Mouse (Mus musculus): Measurements from ENCODE around the gene Itpr3.
A peak's percentile ranks its signal among the peaks of the same experiment; 100 is the strongest.

Itpr3 gene

GRCm38 (mm10) chr17:27110072-27110471 is 53.0 kb downstream of the Itpr3 start:
- DNase-seq (ENCODE audit: extremely low read depth, low read depth, low spot score), result no peak

- no peak for DNase-seq (ENCODE audit: extremely low read depth, low read depth, low spot score)
Observed at GRCm38 (mm10) chr17:27118676-27119539, 61.8 kb downstream of the Itpr3 start.

GRCm38 (mm10) chr17:27119540-27119895 is 62.4 kb downstream of the Itpr3 start:
- DNase-seq (ENCODE audit: extremely low read depth, low read depth, low spot score), result no peak

GRCm38 (mm10) chr17:27119954-27120353 is 62.9 kb downstream of the Itpr3 start:
- no peak for DNase-seq (ENCODE audit: extremely low read depth, low read depth, low spot score)

- no peak for DNase-seq (ENCODE audit: extremely low read depth, low read depth, low spot score)
Observed at GRCm38 (mm10) chr17:27120561-27121024, 63.5 kb downstream of the Itpr3 start.

- no peak for DNase-seq (ENCODE audit: extremely low read depth, low read depth, low spot score)
Observed at GRCm38 (mm10) chr17:27121266-27121665, 64.2 kb downstream of the Itpr3 start.

- DNase-seq (ENCODE audit: extremely low read depth, low read depth, low spot score), result no peak
Observed at GRCm38 (mm10) chr17:27121781-27122180, 64.7 kb downstream of the Itpr3 start.

- no peak for DNase-seq (ENCODE audit: extremely low read depth, low read depth, low spot score)
Observed at GRCm38 (mm10) chr17:27122701-27123100, 65.6 kb downstream of the Itpr3 start.

GRCm38 (mm10) chr17:27123103-27123502 is 66.0 kb downstream of the Itpr3 start:
- no peak for DNase-seq (ENCODE audit: extremely low read depth, low read depth, low spot score)

- no peak for DNase-seq (ENCODE audit: extremely low read depth, low read depth, low spot score)
Observed at GRCm38 (mm10) chr17:27123813-27124375, 66.8 kb downstream of the Itpr3 start.

- DNase-seq (ENCODE audit: extremely low read depth, low read depth, low spot score), result no peak
Observed at GRCm38 (mm10) chr17:27125185-27125584, 68.1 kb downstream of the Itpr3 start.

GRCm38 (mm10) chr17:27125669-27126202 is 68.6 kb downstream of the Itpr3 start:
- DNase-seq (ENCODE audit: extremely low read depth, low read depth, low spot score), result no peak

GRCm38 (mm10) chr17:27126974-27127373 is 69.9 kb downstream of the Itpr3 start:
- DNase-seq (ENCODE audit: extremely low read depth, low read depth, low spot score), result no peak

- DNase-seq (ENCODE audit: extremely low read depth, low read depth, low spot score), result no peak
Observed at GRCm38 (mm10) chr17:27128189-27128588, 71.1 kb downstream of the Itpr3 start.

GRCm38 (mm10) chr17:27129291-27129690 is 72.2 kb downstream of the Itpr3 start:
- DNase-seq (ENCODE audit: extremely low read depth, low read depth, low spot score), result no peak

- DNase-seq (ENCODE audit: extremely low read depth, low read depth, low spot score), result no peak
Observed at GRCm38 (mm10) chr17:27129819-27130218, 72.7 kb downstream of the Itpr3 start.

GRCm38 (mm10) chr17:27130246-27130645 is 73.1 kb downstream of the Itpr3 start:
- no peak for DNase-seq (ENCODE audit: extremely low read depth, low read depth, low spot score)

- DNase-seq (ENCODE audit: extremely low read depth, low read depth, low spot score), result peak; percentile 64
Observed at GRCm38 (mm10) chr17:27131240-27131665, 74.1 kb downstream of the Itpr3 start.

- DNase-seq (ENCODE audit: extremely low read depth, low read depth, low spot score), result no peak
Observed at GRCm38 (mm10) chr17:27132238-27132637, 75.1 kb downstream of the Itpr3 start.

- DNase-seq (ENCODE audit: extremely low read depth, low read depth, low spot score), result peak; percentile 37
Observed at GRCm38 (mm10) chr17:27133551-27134141, 76.5 kb downstream of the Itpr3 start, which contains the start of gene Uqcc2. Uqcc2 (minus strand) TSS chr17:27133916.

- DNase-seq (ENCODE audit: extremely low read depth, low read depth, low spot score), result no peak
Observed at GRCm38 (mm10) chr17:27134187-27134586, 77.1 kb downstream of the Itpr3 start.

GRCm38 (mm10) chr17:27134715-27135114 is 77.6 kb downstream of the Itpr3 start:
- DNase-seq (ENCODE audit: extremely low read depth, low read depth, low spot score), result no peak

Data from fat pad, adult 2 months (tissue).